Mouse (Mus musculus): ENCODE data around the gene Tmem151b. TPM values are rescaled to one million over a fixed set of nuclear protein-coding genes. Genes with fewer than 3 reads are reported as not detected.

The Tmem151b gene
- polyA plus RNA-seq, 1 experiment from 2014 or later = 2.3 TPM

DNA sequence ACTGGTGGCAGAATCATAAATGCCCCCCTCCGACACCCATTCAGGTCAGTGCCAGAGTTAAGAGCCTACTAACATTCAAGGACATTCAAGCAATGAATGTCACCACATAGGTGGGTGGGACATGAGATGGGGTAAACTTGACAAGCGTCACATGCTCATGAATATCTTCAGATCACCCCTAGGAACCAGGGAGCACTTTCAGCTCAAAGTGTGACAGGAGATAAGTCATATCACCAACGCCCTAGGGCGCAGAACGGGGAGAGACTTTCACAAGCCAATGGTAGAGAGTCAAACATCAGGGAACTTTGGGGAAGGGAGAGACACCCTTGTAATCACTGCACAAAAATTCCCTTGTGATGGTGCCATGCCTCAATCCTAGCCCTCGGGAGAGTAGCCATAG is 32.7 kb upstream of the Tmem151b start:
- H3K4me3 ChIP-seq (replicated peaks) = no peak overlapping the region
- H3K36me3 ChIP-seq = 0 out of 2 replicates have a peak, but pooled peaks cover 3% of the 10 kb centered on the region
- no peak overlapping the region for H3K27ac ChIP-seq
- ATAC-seq (ENCODE audit: insufficient read depth, low FRiP score, low read depth) = no peak
- H3K27me3 ChIP-seq (replicated peaks) = no peaks in the 10 kb centered on the region
- no peak overlapping the region for H3K9ac ChIP-seq
- no peaks in the 10 kb centered on the region for H3K9me3 ChIP-seq
- peaks cover 35% of the 10 kb centered on the region for H3K4me1 ChIP-seq
- H3K4me2 ChIP-seq = no peak overlapping the region
- 86% methylated on average over 6 of the region's 6 CpGs for WGBS

DNA sequence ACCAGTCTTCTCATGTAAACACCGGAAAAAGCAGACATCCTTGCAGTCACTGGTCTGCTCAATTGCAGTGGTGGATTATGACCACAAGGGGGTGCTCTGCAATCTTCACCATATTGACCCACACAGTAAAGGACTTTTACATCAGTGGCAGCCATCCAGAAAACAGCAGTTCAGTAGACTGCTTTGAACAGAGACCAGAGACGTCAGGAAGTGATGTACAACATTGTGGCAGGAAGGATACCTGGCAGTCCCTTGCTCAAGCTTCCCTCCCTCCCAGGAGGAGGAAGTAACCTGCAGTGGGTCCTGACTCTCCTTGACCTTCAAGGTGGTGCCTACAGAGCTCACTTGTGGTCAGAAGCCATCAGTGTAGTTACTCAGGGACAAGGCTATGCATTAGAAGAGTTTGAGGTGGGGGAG is 32.1 kb upstream of the Tmem151b start:
- Histone ChIP-seq H3K27ac (peak overlapping the region; percentile 67), H3K4me2 (no peak overlapping the region), H3K9me3 (no peaks in the 10 kb centered on the region), H3K4me1 (peaks cover 35% of the 10 kb centered on the region), H3K9ac (no peak overlapping the region), H3K27me3 (replicated peaks) (no peaks in the 10 kb centered on the region), H3K4me3 (replicated peaks) (no peak overlapping the region), H3K36me3 (no peaks in the 10 kb centered on the region)
- WGBS = 3% methylated on average over 2 of the region's 2 CpGs
- no peak for ATAC-seq (ENCODE audit: insufficient read depth, low FRiP score, low read depth)

DNA sequence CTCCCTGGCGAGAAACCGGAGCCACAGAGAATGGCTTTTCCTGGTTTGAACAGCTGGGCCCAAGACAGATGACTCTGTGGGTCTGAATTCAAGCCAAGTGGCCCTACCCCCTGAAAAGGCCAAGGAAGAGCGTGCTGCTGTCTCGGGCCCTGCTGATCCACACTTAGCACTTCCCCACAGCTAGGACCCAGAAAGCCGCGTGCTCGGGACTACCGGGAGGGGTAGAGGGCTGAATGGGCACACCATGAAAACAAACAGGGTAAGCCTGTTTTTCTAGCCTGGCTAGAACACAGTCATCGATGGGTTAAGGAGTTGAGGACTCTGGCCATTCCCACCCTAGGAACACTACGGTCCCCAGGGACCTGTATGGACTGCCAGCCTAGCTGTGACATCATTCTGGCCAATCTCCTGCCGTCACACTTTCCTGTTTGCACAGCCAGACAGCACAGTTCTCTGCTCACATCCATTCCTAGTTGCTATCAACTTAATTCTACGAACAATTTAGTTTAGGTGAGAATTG is 31.5 kb upstream of the Tmem151b start:
- Histone ChIP-seq H3K4me3 (replicated peaks) (no peak overlapping the region), H3K9ac (no peak overlapping the region), H3K27me3 (replicated peaks) (no peaks in the 10 kb centered on the region), H3K4me2 (no peak overlapping the region), H3K27ac (peak overlapping the region; percentile 67), H3K9me3 (no peaks in the 10 kb centered on the region), H3K4me1 (peaks cover 33% of the 10 kb centered on the region), H3K36me3 (no peaks in the 10 kb centered on the region)
- peak; percentile 29; the same call in 1 of the 2 replicates for ATAC-seq (ENCODE audit: insufficient read depth, low FRiP score, low read depth)
- WGBS = 26% methylated on average over 12 of the region's 12 CpGs

DNA sequence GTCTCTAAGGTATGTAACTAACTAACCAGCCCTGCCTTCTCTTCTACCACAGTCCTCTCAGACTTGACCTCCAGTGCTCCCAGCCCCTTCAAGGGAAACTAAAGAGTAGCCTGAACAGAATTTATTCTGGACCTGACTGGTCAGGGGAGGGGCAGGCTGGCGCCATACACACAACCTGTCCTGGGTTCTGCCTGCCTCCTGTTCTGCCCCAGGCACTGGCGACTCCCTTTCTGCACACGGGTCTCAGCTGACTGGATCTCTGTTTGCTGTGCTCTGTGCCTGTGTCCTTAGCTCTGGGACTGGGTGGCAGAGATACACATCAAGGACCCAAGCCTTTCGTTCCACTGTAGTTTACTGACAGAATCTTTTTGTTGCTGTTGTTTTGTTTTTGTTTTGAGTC is 30.1 kb upstream of the Tmem151b start:
- no peak for ATAC-seq (ENCODE audit: insufficient read depth, low FRiP score, low read depth)
- Histone ChIP-seq H3K27me3 (replicated peaks) (no peaks in the 10 kb centered on the region), H3K9ac (no peak overlapping the region), H3K36me3 (no peaks in the 10 kb centered on the region), H3K27ac (no peak overlapping the region), H3K4me3 (replicated peaks) (no peak overlapping the region), H3K9me3 (no peaks in the 10 kb centered on the region), H3K4me2 (no peak overlapping the region), H3K4me1 (peaks cover 26% of the 10 kb centered on the region)
- 78% methylated on average over 4 of the region's 4 CpGs for WGBS

DNA sequence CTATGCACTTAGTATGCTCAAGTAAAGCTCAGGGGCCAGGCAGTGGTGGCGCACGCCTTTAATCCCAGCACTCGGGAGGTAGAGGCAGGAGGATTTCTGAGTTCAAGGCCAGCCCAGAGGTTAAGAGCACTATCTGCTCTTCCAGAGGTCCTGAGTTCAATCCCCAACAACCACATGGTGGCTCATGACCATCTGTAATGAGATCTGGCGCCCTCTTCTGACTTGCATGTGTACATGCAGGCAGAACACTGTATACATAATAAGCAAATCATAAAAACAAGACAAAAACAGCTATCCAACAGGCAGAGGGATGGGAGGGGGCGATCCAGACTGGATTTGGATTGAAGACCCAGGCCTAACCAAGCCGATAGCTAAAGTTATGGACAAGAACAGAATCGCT is 29.4 kb upstream of the Tmem151b start:
- WGBS = 68% methylated on average over 7 of the region's 7 CpGs
- no peak overlapping the region for H3K4me3 ChIP-seq (replicated peaks)

DNA sequence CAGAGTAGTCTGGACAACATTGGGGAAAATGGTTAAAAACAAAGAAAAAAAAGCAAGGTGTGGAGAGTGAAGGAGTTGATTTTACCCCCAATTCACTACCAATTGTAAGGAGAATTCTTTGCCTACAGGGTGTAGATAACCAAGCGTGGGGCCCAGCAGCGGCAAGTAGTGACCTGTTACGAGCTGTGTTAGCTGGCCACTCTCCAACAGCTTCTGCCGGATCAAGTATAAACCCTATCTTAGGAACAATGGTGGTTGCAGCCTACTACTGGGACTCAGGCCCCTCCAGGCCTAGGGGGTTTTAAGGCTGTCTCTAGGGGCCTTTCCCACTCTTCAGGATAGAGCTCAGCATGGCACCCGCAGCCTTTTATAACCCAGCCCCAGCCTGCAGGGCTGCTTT is 28.8 kb upstream of the Tmem151b start:
- Histone ChIP-seq H3K4me3 (replicated peaks) (no peak overlapping the region), H3K4me1 (peaks cover 24% of the 10 kb centered on the region), H3K36me3 (no peaks in the 10 kb centered on the region), H3K4me2 (no peak overlapping the region), H3K27me3 (replicated peaks) (no peaks in the 10 kb centered on the region), H3K9ac (no peak overlapping the region), H3K9me3 (no peaks in the 10 kb centered on the region), H3K27ac (peak overlapping the region; percentile 83)
- ATAC-seq (ENCODE audit: insufficient read depth, low FRiP score, low read depth) = no peak
- 53% methylated on average over 5 of the region's 5 CpGs for WGBS

More for the DNA sequence above, 29.4 kb upstream of the Tmem151b start:
- no peak for ATAC-seq (ENCODE audit: insufficient read depth, low FRiP score, low read depth)
- Histone ChIP-seq H3K36me3 (no peaks in the 10 kb centered on the region), H3K27ac (peak overlapping the region; percentile 83), H3K27me3 (replicated peaks) (no peaks in the 10 kb centered on the region), H3K4me1 (peaks cover 24% of the 10 kb centered on the region), H3K9me3 (no peaks in the 10 kb centered on the region), H3K4me2 (no peak overlapping the region), H3K9ac (no peak overlapping the region)

DNA sequence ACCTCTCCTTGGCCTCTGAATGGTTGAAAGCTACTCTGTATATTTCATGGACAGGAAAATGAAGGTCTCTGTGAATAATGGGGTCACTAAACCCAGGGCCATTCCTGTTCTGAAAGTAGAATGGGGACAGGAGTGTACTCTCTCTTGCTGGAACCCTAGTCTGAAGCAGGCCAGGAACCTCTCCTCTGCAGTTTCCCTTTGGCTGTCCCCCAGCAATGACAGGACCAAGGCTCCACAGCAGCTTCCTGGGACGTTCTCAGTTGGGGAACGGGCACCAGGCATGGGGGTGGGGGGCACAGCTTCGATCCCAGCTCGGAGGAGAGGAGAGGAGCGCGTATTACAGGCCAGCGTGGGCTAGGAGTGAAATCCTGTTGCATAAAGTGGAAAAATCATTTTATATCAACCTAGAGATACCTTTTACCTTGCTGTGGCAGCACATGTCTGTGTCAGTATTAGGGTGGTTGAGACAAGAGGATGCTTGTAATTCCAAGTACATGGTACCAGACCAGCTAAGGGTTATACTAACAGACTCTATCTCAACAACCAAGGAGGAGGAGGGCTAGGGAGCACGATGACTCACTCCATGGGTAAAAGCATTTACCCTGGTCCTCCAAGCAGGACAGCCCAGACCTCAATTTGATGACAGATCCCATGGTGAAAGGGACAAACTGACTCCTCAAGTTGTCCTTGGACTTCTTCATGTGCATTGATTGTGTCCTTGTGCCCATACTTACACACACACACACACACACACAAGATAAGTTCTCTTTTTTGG is 25.8 kb upstream of the Tmem151b start:
- Histone ChIP-seq H3K27me3 (replicated peaks) (no peaks in the 10 kb centered on the region), H3K27ac (peak overlapping the region; percentile 99), H3K4me2 (peak overlapping the region; percentile 84; the same call in 1 of the 2 replicates), H3K36me3 (peaks cover 15% of the 10 kb centered on the region), H3K9me3 (no peaks in the 10 kb centered on the region), H3K4me1 (peaks cover 26% of the 10 kb centered on the region), H3K4me3 (replicated peaks) (no peak overlapping the region), H3K9ac (no peak overlapping the region)
- 84% methylated on average over 8 of the region's 8 CpGs for WGBS
- no peak for ATAC-seq (ENCODE audit: insufficient read depth, low FRiP score, low read depth)

DNA sequence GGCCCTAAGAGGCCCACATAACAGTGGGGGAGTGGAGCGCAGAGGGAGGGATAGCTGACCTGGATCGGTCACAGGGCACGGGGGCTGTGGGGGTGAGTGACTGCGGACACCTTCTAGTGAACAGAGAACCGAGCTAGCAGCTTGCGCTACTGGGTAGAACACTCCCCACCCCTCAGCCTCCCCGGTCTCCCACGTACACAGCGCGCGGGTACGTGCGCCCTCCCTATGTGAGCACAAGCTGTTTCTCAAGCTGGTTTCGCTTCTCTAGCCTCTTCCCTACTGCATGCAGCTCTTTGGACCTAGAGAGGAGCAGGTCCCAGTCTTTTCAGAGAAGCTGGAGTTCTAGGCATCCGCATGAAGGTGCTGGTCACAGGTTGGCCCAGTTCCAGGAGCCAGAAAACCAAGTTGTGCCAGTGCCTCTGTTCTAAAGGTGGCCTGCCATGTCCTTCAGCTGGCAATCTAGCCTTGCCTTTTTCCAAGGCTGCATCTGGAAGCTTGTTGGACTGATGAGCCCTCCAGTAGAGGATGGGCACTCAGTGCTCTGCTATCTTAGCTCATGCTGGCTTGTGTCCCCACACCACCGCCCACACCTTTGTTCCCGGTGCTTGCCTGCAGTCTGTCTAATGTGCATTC is 24.8 kb upstream of the Tmem151b start:
- H3K27ac ChIP-seq = peak overlapping the region; percentile 99
- H3K9me3 ChIP-seq = no peaks in the 10 kb centered on the region
- H3K4me3 ChIP-seq (replicated peaks) = peak overlapping the region; percentile 99
- peaks cover 26% of the 10 kb centered on the region for H3K36me3 ChIP-seq
- 4% methylated on average over 17 of the region's 17 CpGs for WGBS
- no peaks in the 10 kb centered on the region for H3K27me3 ChIP-seq (replicated peaks)
- peak overlapping the region; percentile 84 for H3K4me2 ChIP-seq
- H3K9ac ChIP-seq = peak overlapping the region; percentile 73
- ATAC-seq (ENCODE audit: insufficient read depth, low FRiP score, low read depth) = peak; percentile 70
- peaks cover 35% of the 10 kb centered on the region for H3K4me1 ChIP-seq

DNA sequence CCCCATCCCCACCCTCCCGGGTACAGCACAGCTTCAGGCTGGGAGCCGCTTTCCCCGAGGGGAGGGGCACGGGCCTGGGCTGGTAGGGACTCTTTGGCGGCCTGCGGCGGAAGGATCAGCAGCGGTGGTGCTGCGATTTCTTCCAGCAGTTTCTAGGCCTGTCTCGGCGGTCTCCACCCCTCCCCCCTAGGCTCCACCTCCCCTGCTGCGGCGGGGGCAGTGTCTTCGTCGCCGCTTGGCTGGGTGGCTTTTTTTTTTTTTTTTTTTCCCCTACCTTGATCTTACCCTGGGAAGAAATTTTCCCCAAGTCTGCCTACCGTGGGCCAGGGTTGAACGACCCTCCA is 24.3 kb upstream of the Tmem151b start:
- Histone ChIP-seq H3K4me1 (peaks cover 37% of the 10 kb centered on the region), H3K9ac (peak overlapping the region; percentile 73), H3K4me3 (replicated peaks) (peak overlapping the region; percentile 99), H3K27me3 (replicated peaks) (no peaks in the 10 kb centered on the region), H3K27ac (peak overlapping the region; percentile 99), H3K9me3 (no peaks in the 10 kb centered on the region), H3K4me2 (peak overlapping the region; percentile 84), H3K36me3 (peaks cover 31% of the 10 kb centered on the region)
- 0% methylated on average over 18 of the region's 18 CpGs for WGBS
- ATAC-seq (ENCODE audit: insufficient read depth, low FRiP score, low read depth) = peak; percentile 44

DNA sequence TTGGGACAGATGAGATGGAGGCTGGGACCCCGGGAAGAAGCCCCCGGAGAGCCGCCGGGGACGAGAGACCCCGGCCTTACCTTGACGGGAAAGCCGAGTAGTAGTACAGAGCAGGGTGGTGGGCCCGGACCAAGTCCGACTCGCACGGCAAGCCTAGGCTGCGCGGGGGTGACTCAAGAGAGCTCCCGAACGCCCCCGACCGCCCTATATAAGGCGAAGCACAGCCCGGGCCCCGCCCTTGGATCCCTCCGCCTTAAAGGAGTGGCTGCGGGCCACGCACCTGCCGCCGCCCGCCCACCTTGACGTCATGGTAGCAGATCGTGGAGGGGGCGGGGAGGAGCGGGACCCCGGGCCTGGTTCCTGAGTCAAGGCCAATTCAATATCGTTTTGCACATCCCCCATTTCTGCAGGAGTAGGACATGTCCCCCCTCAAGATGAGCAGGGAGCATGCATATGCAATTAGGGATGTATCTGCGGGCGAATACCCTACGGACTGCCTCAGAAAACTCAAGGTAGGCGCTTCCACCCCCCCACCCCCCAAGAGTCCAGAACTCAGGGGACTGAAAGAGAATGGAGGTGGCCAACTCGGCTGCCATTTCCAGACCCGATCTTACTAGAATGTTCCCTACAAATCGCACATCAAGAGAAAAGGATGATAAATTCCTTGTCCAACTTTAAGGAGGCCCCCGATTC is 23.8 kb upstream of the Tmem151b start, which contains the start of gene Hsp90ab1:
Gene Hsp90ab1 (minus strand): TSS at position 185 of the 693 bp plus-strand sequence.
- Histone ChIP-seq H3K9me3 (no peaks in the 10 kb centered on the region), H3K27me3 (replicated peaks) (no peaks in the 10 kb centered on the region), H3K36me3 (peaks cover 36% of the 10 kb centered on the region), H3K4me1 (peaks cover 37% of the 10 kb centered on the region), H3K4me2 (peak within 1 kb of the TSS; percentile 84), H3K9ac (peak within 1 kb of the TSS; percentile 100), H3K27ac (peak within 1 kb of the TSS; percentile 99), H3K4me3 (replicated peaks) (peak within 1 kb of the TSS; percentile 99)
- WGBS = under 1% methylated on average over 41 of the region's 41 CpGs
- peak; percentile 77 for ATAC-seq (ENCODE audit: insufficient read depth, low FRiP score, low read depth)

DNA sequence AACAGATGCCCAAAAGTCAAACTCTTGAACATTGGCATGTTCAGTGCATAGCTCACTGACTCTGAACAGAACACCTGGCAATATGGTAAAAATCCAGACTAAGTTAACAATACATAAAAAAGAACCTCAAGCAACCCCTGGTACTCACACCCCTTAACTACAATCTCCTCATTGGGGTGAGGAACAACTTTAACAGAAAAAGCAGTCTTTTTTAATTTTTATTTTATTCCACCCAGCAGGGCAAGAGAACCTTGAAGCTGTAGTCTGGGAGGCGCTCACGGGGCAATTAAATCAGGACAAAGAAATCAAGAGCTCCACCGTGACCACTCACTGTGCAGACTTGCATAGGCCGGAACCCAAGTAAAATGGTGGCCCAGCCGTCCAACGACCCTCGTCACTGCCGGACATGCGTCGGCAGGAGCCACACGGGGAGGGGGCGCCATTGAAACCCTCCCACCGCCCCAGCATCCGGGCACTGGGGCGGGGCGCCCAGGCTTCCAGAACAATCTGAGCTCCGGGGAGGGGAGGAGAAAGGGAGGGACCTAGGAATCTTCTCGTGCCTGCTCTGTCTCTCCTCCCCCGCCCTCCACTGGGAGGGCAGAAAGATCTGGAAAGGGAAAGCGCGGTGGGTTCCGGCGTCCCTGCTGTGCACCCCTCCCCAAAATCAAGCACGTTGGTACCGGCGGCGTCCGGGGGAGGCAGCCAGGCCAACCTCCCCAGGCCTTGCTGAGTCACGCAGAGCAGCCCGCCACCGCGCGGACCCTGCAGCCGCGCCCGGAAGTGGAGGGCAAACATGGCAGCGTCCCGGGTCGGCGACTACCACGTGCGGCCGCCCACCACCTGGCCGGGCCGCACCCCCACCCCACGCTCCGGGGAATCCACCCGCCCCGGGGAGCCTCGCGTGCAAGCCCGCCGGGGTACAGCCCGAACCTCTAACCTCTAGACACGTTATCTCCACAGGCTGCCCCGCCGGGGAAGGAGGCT is 22.9 kb upstream of the Tmem151b start:
- Histone ChIP-seq H3K27me3 (replicated peaks) (no peaks in the 10 kb centered on the region), H3K27ac (peak overlapping the region; percentile 99), H3K4me1 (peaks cover 35% of the 10 kb centered on the region), H3K36me3 (peaks cover 43% of the 10 kb centered on the region), H3K9me3 (no peaks in the 10 kb centered on the region), H3K4me2 (peak overlapping the region; percentile 84), H3K9ac (peak overlapping the region; percentile 100), H3K4me3 (replicated peaks) (peak overlapping the region; percentile 99)
- under 1% methylated on average over 56 of the region's 57 CpGs for WGBS
- ATAC-seq (ENCODE audit: insufficient read depth, low FRiP score, low read depth) = peak; percentile 29

Measured in stomach, embryonic 15.5 days (tissue).